Mouse (Mus musculus) midbrain, embryonic 16.5 days (tissue): ENCODE data around the gene Creb3. TPM values are rescaled to one million over a fixed set of nuclear protein-coding genes. Genes with fewer than 3 reads are reported as not detected.
A peak's percentile ranks its signal among the peaks of the same experiment; 100 is the strongest.

Experiments
- ATAC-seq: fragments of 200-750 bp; cut with Nextera tagmentation; 2 replicates; pipeline ENCODE4 v1.8.0; 2017; ENCODE audit warnings: moderate TSS enrichment
- H3K27ac ChIP-seq: fragments of 300-500 bp; sonication (generic); 2 replicates; pipeline ENCODE4 v1.5.1; 2014; ENCODE audit warnings: mild to moderate bottlenecking, low read length, mixed read lengths
- H3K27me3 ChIP-seq: fragments of 300-500 bp; sonication (generic); 2 replicates; pipeline ENCODE4 v1.6.1; 2014; ENCODE audit warnings: low read depth, low read length, mixed read lengths; ENCODE audit not compliant: control insufficient read depth, insufficient read depth
- H3K36me3 ChIP-seq: fragments of 300-500 bp; sonication (generic); 2 replicates; pipeline ENCODE4 v1.6.1; 2014; ENCODE audit warnings: mild to moderate bottlenecking, low read length, moderate library complexity, mixed read lengths; ENCODE audit not compliant: control insufficient read depth, insufficient read depth
- H3K4me1 ChIP-seq: fragments of 300-500 bp; sonication (generic); 2 replicates; pipeline ENCODE4 v1.6.1; 2014; ENCODE audit warnings: mild to moderate bottlenecking, low read length, mixed read lengths; ENCODE audit not compliant: control insufficient read depth, insufficient read depth
- H3K4me2 ChIP-seq: fragments of 300-500 bp; sonication (generic); 2 replicates; pipeline ENCODE4 v1.6.1; 2014; ENCODE audit warnings: mild to moderate bottlenecking, low read length, mixed read lengths
- H3K4me3 ChIP-seq: fragments of 300-500 bp; sonication (generic); 2 replicates; pipeline ENCODE4 v1.5.1; 2014; ENCODE audit warnings: low read depth, mild to moderate bottlenecking, low read length, moderate library complexity, mixed read lengths
- H3K9ac ChIP-seq: fragments of 300-500 bp; sonication (generic); 2 replicates; pipeline ENCODE4 v1.6.1; 2014; ENCODE audit warnings: low read depth, low read length, mixed read lengths
- H3K9me3 ChIP-seq: fragments of 300-500 bp; sonication (generic); replicated peaks from 2 replicates; pipeline ENCODE4 v1.6.1; 2014; ENCODE audit warnings: mild to moderate bottlenecking, low read length, mixed read lengths; ENCODE audit not compliant: control insufficient read depth, poor library complexity, severe bottlenecking
- WGBS: fragments of 180-500 bp; shearing (Covaris S2); extraction: QIAGEN DNeasy Blood & Tissue Kit; methylation state at CpG from one replicate; pipeline ENCODE4 v1.1.7; 2014; 5-methylcytosine and 5-hydroxymethylcytosine counted together
- polyA plus RNA-seq: library from polyadenylated mRNA; unstranded; fragments of >200 nt; fragmentation: Nextera tagmentation; extraction: Ambion mirVana; gene quantifications from 2 replicates; pipeline ENCODE4 v1.2.1, GENCODE M21; 2015

Creb3 gene
- polyA plus RNA-seq = 83.4 and 83.7 TPM in 2 replicates

GRCm38 (mm10) chr4:43561997-43562768 lies at the start of gene Creb3, which contains the start of gene Tln1:
Creb3 (plus strand) TSS chr4:43562332.
Tln1 (minus strand) TSS chr4:43562691.
- Histone ChIP-seq H3K27ac (peak within 1 kb of the TSS; percentile 95), H3K9ac (peak within 1 kb of the TSS; percentile 86), H3K36me3 (peaks cover 21% of the 10 kb centered on the region), H3K4me1 (peaks cover 45% of the 10 kb centered on the region), H3K9me3 (no peaks in the 10 kb centered on the region), H3K27me3 (no peaks in the 10 kb centered on the region), H3K4me3 (peak within 1 kb of the TSS; percentile 62), H3K4me2 (peak within 1 kb of the TSS; percentile 87)
- WGBS = under 1% methylated on average over 62 of the region's 62 CpGs
- peak; percentile 97 for ATAC-seq

DNA sequence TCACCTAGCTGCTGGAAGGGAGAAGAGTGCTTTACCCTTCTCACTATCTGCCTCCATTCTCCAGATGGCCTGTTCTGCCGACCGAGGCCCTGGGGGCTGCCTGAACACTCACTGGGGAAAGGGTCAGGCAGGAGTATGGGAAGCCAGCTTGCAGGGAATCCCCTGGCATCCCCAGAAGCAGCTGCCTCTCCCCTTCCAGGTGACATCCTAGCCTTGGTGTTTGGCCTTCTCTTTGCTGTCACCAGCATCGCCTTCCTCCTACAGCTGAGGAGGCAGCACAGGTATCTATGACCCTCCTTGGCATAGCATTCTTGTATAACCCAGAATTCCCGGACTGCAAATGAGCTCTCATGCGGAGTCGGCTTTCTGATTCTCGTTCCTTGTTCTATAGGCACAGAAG lies 49.5 kb upstream of the Creb3 start:
- Histone ChIP-seq H3K4me3 (no peak overlapping the region), H3K9me3 (no peaks in the 10 kb centered on the region), H3K36me3 (no peaks in the 10 kb centered on the region), H3K27me3 (no peaks in the 10 kb centered on the region; the same call in 1 of the 2 replicates), H3K4me2 (no peak overlapping the region), H3K4me1 (peaks cover 6% of the 10 kb centered on the region), H3K9ac (no peak overlapping the region), H3K27ac (no peak overlapping the region)
- ATAC-seq = no peak
- WGBS = 71% methylated on average over 7 of the region's 7 CpGs

DNA sequence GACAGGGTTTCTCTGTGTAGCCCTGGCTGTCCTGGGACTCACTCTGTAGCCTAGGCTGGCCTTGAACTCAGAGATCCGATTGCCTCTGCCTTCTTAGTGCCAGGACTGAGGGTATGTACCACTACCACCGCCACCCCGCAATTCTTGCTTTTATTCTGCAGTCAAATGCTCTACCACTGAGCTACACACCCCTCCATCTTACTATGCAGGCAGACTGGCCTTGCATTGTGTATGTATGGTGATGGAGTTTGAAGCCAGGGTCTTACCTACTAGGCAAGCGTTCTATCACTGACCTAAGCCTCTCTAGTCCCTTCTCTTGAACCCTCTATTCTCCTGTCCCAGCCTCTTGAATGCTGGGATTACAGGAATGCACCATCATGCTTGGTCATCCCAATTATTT lies 48.8 kb upstream of the Creb3 start:
- Histone ChIP-seq H3K4me2 (no peak overlapping the region), H3K27me3 (no peaks in the 10 kb centered on the region), H3K9ac (no peak overlapping the region), H3K4me3 (no peak overlapping the region), H3K9me3 (no peaks in the 10 kb centered on the region), H3K36me3 (no peaks in the 10 kb centered on the region), H3K4me1 (peaks cover 2% of the 10 kb centered on the region; the same call in 1 of the 2 replicates), H3K27ac (no peak overlapping the region)
- WGBS = 91% methylated on average over 4 of the region's 4 CpGs
- ATAC-seq = no peak

DNA sequence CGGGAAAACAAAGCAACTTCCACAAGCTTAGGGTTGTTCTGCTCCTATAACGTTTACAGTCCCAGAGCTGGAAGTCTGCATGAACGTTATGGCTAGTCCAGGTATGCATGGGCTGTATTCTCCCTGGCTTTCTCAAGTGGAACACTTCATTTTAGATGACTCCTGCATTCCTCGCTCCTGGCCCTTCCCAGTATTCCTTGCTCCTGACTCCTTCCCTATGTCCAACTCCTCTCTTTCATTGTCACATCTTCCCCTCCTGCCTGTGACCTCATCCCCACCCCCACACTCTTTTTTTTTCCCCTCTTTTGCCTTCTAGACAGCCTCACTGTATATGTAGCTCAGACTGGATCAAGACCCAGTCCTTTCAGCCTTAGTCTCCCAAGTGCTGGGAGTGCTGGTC lies 48.3 kb upstream of the Creb3 start:
- no peak overlapping the region for H3K4me3 ChIP-seq
- no peak overlapping the region for H3K9ac ChIP-seq
- no peaks in the 10 kb centered on the region for H3K36me3 ChIP-seq
- no peak for ATAC-seq
- WGBS = 81% methylated on average over 4 of the region's 4 CpGs
- no peaks in the 10 kb centered on the region; the same call in 1 of the 2 replicates for H3K4me1 ChIP-seq
- peaks cover under 1% of the 10 kb centered on the region; the same call in 1 of the 2 replicates for H3K27me3 ChIP-seq
- no peak overlapping the region for H3K4me2 ChIP-seq
- no peak overlapping the region for H3K27ac ChIP-seq
- no peaks in the 10 kb centered on the region for H3K9me3 ChIP-seq

DNA sequence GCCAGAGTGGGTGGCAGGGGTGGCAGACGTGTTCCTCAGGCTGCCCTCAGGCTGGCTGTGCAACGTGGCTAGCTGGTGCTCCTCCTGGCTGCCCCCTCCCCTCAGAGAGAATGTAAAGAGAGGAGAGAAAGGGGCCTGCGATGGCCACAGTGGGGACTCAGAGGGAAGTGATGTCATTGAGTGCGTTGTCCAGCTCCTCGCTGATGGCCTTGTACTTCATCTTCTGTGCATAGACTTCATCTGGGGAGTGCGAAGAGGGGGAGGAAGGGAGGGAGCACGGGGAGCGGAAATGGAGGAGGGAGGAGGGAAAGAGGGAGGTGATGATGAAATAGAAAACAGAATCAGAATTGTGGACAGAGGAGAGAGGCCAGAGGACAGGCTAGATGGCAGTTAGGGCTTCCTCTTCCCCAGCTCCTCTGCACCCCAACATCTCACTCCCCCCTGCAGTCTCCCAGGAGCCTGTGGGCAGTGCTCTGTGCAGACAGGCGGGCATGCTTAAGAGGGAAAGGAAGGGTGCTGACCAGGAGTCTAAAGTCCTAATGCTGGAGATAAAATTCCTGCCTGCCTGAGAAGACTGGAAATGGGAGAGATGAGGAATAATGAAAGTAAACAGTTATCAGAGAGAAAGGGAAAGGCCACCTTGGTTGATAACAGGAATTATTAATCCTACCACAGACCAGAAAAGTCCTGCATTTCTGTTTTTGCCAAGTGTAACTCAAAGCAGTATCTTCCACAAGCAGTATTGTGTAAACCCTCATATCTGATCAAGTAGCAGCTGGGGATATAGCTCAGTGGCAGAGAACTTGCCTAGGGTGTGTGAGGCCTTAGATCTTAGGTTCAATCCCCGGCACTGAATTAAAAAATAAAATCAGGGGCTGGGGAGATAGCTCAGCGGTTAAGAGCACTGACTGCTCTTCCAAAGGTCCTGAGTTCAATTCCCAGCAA lies 46.1 kb upstream of the Creb3 start:
- no peak for ATAC-seq
- Histone ChIP-seq H3K4me1 (peaks cover 4% of the 10 kb centered on the region), H3K27me3 (peaks cover 4% of the 10 kb centered on the region), H3K36me3 (no peaks in the 10 kb centered on the region), H3K4me3 (no peak overlapping the region), H3K9ac (no peak overlapping the region), H3K27ac (no peak overlapping the region), H3K9me3 (no peaks in the 10 kb centered on the region), H3K4me2 (no peak overlapping the region)
- 69% methylated on average over 11 of the region's 11 CpGs for WGBS

- peaks cover 19% of the 10 kb centered on the region for H3K4me1 ChIP-seq
- H3K9me3 ChIP-seq = no peaks in the 10 kb centered on the region
- H3K27ac ChIP-seq = no peak overlapping the region
- H3K4me3 ChIP-seq = peak overlapping the region; percentile 19; the same call in 1 of the 2 replicates
- ATAC-seq = 0 out of 2 replicates have a peak, but pooled peaks have one; percentile 21
- 15% methylated on average over 10 of the region's 10 CpGs for WGBS
- peaks cover 25% of the 10 kb centered on the region for H3K27me3 ChIP-seq
- peak overlapping the region; percentile 51 for H3K4me2 ChIP-seq
- H3K9ac ChIP-seq = no peak overlapping the region
- no peaks in the 10 kb centered on the region for H3K36me3 ChIP-seq
These were observed 42.6 kb upstream of the Creb3 start for GRCm38 (mm10) chr4:43519551-43519950.

- H3K4me1 ChIP-seq = peaks cover 19% of the 10 kb centered on the region
- H3K4me3 ChIP-seq = peak overlapping the region; percentile 19; the same call in 1 of the 2 replicates
- H3K9me3 ChIP-seq = no peaks in the 10 kb centered on the region
- peak overlapping the region; percentile 51 for H3K4me2 ChIP-seq
- no peaks in the 10 kb centered on the region for H3K36me3 ChIP-seq
- peaks cover 25% of the 10 kb centered on the region for H3K27me3 ChIP-seq
- 12% methylated on average over 6 of the region's 6 CpGs for WGBS
- H3K27ac ChIP-seq = no peak overlapping the region
- no peak overlapping the region for H3K9ac ChIP-seq
- ATAC-seq = peak; percentile 72
These were observed 42.2 kb upstream of the Creb3 start for GRCm38 (mm10) chr4:43519956-43520355.

DNA sequence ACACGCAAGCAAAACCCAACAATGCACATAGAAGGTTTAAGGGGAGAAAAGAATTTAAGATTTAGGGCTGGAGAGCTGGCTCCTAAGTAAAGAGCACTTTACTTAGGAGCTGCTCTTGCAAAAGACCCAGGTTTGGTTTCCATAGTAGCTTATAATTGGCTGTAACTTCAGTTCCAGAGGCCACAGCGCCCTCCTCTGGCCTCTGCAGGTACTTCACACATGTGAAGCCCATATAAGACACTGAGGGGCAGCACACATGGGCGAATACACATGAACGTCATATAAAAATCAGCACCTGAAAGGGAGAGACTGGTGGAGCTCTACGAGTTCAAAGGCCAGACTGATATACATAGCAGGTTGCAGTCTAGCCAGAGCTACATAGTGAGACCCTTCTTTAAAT lies 34.3 kb upstream of the Creb3 start:
- WGBS = 71% methylated on average over 5 of the region's 5 CpGs
- Histone ChIP-seq H3K36me3 (peaks cover 15% of the 10 kb centered on the region), H3K27ac (no peak overlapping the region), H3K27me3 (peaks cover 13% of the 10 kb centered on the region), H3K9me3 (no peaks in the 10 kb centered on the region), H3K4me2 (no peak overlapping the region), H3K9ac (no peak overlapping the region), H3K4me1 (peaks cover 15% of the 10 kb centered on the region), H3K4me3 (no peak overlapping the region)
- no peak for ATAC-seq
